17 mouse cellular contexts compared by ENCODE assay signal in genomic region chr2:135805748-135806685, GRCm38 (mm10).
DNase-seq lines count a peak whose midpoint lies in the region; ATAC-seq lines count a peak whose summit lies in the region.
"Had no signal": no experiment of that assay in that cellular context is flagged by ENCODE, and none has a peak within 500 bp of the region (broad histone marks: within the 10 kb centered on the region; RNA-seq: fewer than 3 reads in every experiment).

No protein-coding gene starts in this region.

- DNase-seq in cerebellum, postnatal 4 days (ENCODE audit: low spot score in 2 of 2): no peak
- DNase-seq in adrenal gland, adult 8-10 months: peak; percentile 40
- DNase-seq in cerebellum, adult 18-20 months: peak; percentile 74
- peak; percentile 68 to 71 for DNase-seq in cerebellum, postnatal 36 days
- DNase-seq in layer of hippocampus, adult 8-10 months (ENCODE audit: low spot score in 2 of 2): no peak
- no peak for DNase-seq in thymus, postnatal 14 days
- DNase-seq in kidney, adult 8-10 months: no peak
- DNase-seq: embryo, embryonic 11 days; kidney, adult 2 months; kidney, postnatal 4 days; liver, postnatal 0 days; lung, postnatal 36 days; right cerebral cortex, postnatal 25 days; thymus, postnatal 4 days had no signal

- ATAC-seq in cerebellum, adult (ENCODE audit: insufficient number of reproducible peaks, low FRiP score, low TSS enrichment): 0 out of 2 replicates have a peak, but pooled peaks have one; percentile 53
- ATAC-seq: activated CD4-positive, CD25-positive, alpha-beta regulatory T cell, adult 4 months; liver, postnatal 0 days; Patski had no signal

Comparison
In these comparisons a context has a peak if more than half of its experiments do, and no peak if none do; other contexts are left out.
1. DNase-seq: peak in adrenal gland, adult 8-10 months (single experiment), cerebellum, adult 18-20 months (2 of 2) and cerebellum, postnatal 36 days (2 of 2); none in cerebellum, postnatal 4 days (0 of 2), layer of hippocampus, adult 8-10 months (0 of 2), thymus, postnatal 14 days (single experiment) and kidney, adult 8-10 months (0 of 2).